In genomic region chr6:42692517-42693190, GRCm38 (mm10) we compare ENCODE assay signal across 8 mouse cellular contexts. TPM values are rescaled to one million over a fixed set of nuclear protein-coding genes. Genes with fewer than 3 reads are reported as not detected.
DNase-seq lines count a peak whose midpoint lies in the region; ATAC-seq and TF ChIP-seq lines count a peak whose summit lies in the region.

No protein-coding gene starts in this region.

- no peaks in the 10 kb centered on the region for H3K27me3 ChIP-seq in spleen, adult 2 months (ENCODE audit: control insufficient read depth, insufficient read depth, low read length)
- no peaks in the 10 kb centered on the region for H3K27me3 ChIP-seq in heart, embryonic 10.5 days (ENCODE audit: insufficient read depth, poor library complexity, severe bottlenecking)
- H3K27me3 ChIP-seq in kidney, embryonic 14.5 days (ENCODE audit: control insufficient read depth, insufficient read depth, low read length) = no peaks in the 10 kb centered on the region
- H3K27me3 ChIP-seq in limb, embryonic 12.5 days = no peaks in the 10 kb centered on the region
- H3K27me3 ChIP-seq in midbrain, embryonic 12.5 days = no peaks in the 10 kb centered on the region
- H3K27me3 ChIP-seq in stomach, embryonic 16.5 days (ENCODE audit: control insufficient read depth, insufficient read depth, low read length) = no peaks in the 10 kb centered on the region

- H3K4me1 ChIP-seq in spleen, adult 2 months (ENCODE audit: control insufficient read depth, insufficient read depth, insufficient read length) = no peaks in the 10 kb centered on the region
- H3K4me1 ChIP-seq in embryonic fibroblast, embryonic 13.5 days (ENCODE audit: control insufficient read depth, insufficient read depth, low read length) = peaks cover 2% of the 10 kb centered on the region; the same call in 1 of the 2 replicates
- 0 out of 2 replicates have a peak, but pooled peaks cover 3% of the 10 kb centered on the region for H3K4me1 ChIP-seq in heart, embryonic 10.5 days
- 0 out of 2 replicates have a peak, but pooled peaks cover 3% of the 10 kb centered on the region for H3K4me1 ChIP-seq in kidney, embryonic 14.5 days (ENCODE audit: control insufficient read depth, insufficient read depth, low read length)
- H3K4me1 ChIP-seq in limb, embryonic 12.5 days (replicated peaks) = peaks cover 9% of the 10 kb centered on the region
- peaks cover 25% of the 10 kb centered on the region for H3K4me1 ChIP-seq in midbrain, embryonic 12.5 days
- H3K4me1 ChIP-seq in stomach, embryonic 16.5 days (ENCODE audit: control insufficient read depth, insufficient read depth, low read length) = peaks cover 4% of the 10 kb centered on the region; the same call in 1 of the 2 replicates

- ATAC-seq in kidney, embryonic 14.5 days (ENCODE audit: low FRiP score, low TSS enrichment) = peak; percentile 95
- ATAC-seq in limb, embryonic 12.5 days (ENCODE audit: insufficient number of reproducible peaks, insufficient read depth, low FRiP score, low TSS enrichment, low read depth) = peak; percentile 92
- ATAC-seq in midbrain, embryonic 12.5 days (ENCODE audit: low FRiP score, low read depth) = peak; percentile 94
- peak; percentile 94 for ATAC-seq in stomach, embryonic 16.5 days (ENCODE audit: insufficient read depth, low FRiP score)

- peak overlapping the region; percentile 87 for H3K9ac ChIP-seq in kidney, embryonic 14.5 days (ENCODE audit: low read depth, low read length)
- H3K9ac ChIP-seq in limb, embryonic 12.5 days (replicated peaks) = peak overlapping the region; percentile 87
- H3K9ac ChIP-seq in midbrain, embryonic 12.5 days (replicated peaks) = peak overlapping the region; percentile 79
- peak overlapping the region; percentile 82 for H3K9ac ChIP-seq in stomach, embryonic 16.5 days (ENCODE audit: low read length)

- H3K4me3 ChIP-seq in spleen, adult 2 months (ENCODE audit: extremely low read depth, insufficient read depth, insufficient read length) = peak overlapping the region; percentile 48
- peak overlapping the region; percentile 65 for H3K4me3 ChIP-seq in embryonic fibroblast, embryonic 13.5 days (ENCODE audit: insufficient read depth, low read length)
- H3K4me3 ChIP-seq in heart, embryonic 10.5 days = peak overlapping the region; percentile 69
- peak overlapping the region; percentile 85 for H3K4me3 ChIP-seq in kidney, embryonic 14.5 days (ENCODE audit: low read length)
- peak overlapping the region; percentile 74 for H3K4me3 ChIP-seq in limb, embryonic 12.5 days (replicated peaks)
- H3K4me3 ChIP-seq in midbrain, embryonic 12.5 days = peak overlapping the region; percentile 55
- H3K4me3 ChIP-seq in stomach, embryonic 16.5 days (replicated peaks; ENCODE audit: low read length) = peak overlapping the region; percentile 85

- WGBS in spleen, adult 2 months = 4% methylated on average over 32 of the region's 32 CpGs
- WGBS in heart, embryonic 10.5 days = under 1% methylated on average over 32 of the region's 32 CpGs
- WGBS in kidney, embryonic 14.5 days = under 1% methylated on average over 30 of the region's 32 CpGs
- WGBS in limb, embryonic 12.5 days = under 1% methylated on average over 32 of the region's 32 CpGs
- under 1% methylated on average over 32 of the region's 32 CpGs for WGBS in midbrain, embryonic 12.5 days
- under 1% methylated on average over 32 of the region's 32 CpGs for WGBS in stomach, embryonic 16.5 days

- H3K4me2 ChIP-seq in kidney, embryonic 14.5 days (replicated peaks; ENCODE audit: low read depth, low read length) = peak overlapping the region; percentile 60
- peak overlapping the region; percentile 79 for H3K4me2 ChIP-seq in limb, embryonic 12.5 days
- peak overlapping the region; percentile 75 for H3K4me2 ChIP-seq in midbrain, embryonic 12.5 days (replicated peaks)
- H3K4me2 ChIP-seq in stomach, embryonic 16.5 days (ENCODE audit: low read depth, low read length) = peak overlapping the region; percentile 95

- no peak for TF ChIP-seq POLR2A in spleen, adult 2 months (IDR thresholded peaks at IDR 0.05; ENCODE audit: low read depth, low read length)
- peak; percentile 80 for TF ChIP-seq POLR2A in embryonic fibroblast, embryonic 13.5 days (IDR thresholded peaks at IDR 0.05; ENCODE audit: low read depth, low read length)

- H3K9me3 ChIP-seq in heart, embryonic 10.5 days = no peaks in the 10 kb centered on the region
- H3K9me3 ChIP-seq in kidney, embryonic 14.5 days (ENCODE audit: control insufficient read depth, low read length) = no peaks in the 10 kb centered on the region
- H3K9me3 ChIP-seq in limb, embryonic 12.5 days = peaks cover 1% of the 10 kb centered on the region; the same call in 1 of the 2 replicates
- H3K9me3 ChIP-seq in midbrain, embryonic 12.5 days = no peaks in the 10 kb centered on the region
- H3K9me3 ChIP-seq in stomach, embryonic 16.5 days (replicated peaks; ENCODE audit: control insufficient read depth, low read length) = no peaks in the 10 kb centered on the region

- H3K27ac ChIP-seq in spleen, adult 2 months (ENCODE audit: insufficient read depth, low read length) = peak overlapping the region; percentile 52; the same call in 1 of the 2 replicates
- H3K27ac ChIP-seq in embryonic fibroblast, embryonic 13.5 days (ENCODE audit: insufficient read depth, low read length) = peak overlapping the region; percentile 65
- H3K27ac ChIP-seq in heart, embryonic 10.5 days = peak overlapping the region; percentile 87
- H3K27ac ChIP-seq in kidney, embryonic 14.5 days (ENCODE audit: low read depth, low read length) = peak overlapping the region; percentile 95
- peak overlapping the region; percentile 97 for H3K27ac ChIP-seq in limb, embryonic 12.5 days
- H3K27ac ChIP-seq in midbrain, embryonic 12.5 days (replicated peaks) = peak overlapping the region; percentile 95
- H3K27ac ChIP-seq in stomach, embryonic 16.5 days (ENCODE audit: low read length) = peak overlapping the region; percentile 84

- DNase-seq in spleen, adult 2 months (ENCODE audit: low read depth in 1 of 2, low spot score in 2 of 2) = no peak
- DNase-seq in spleen, postnatal 14 days (ENCODE audit: low spot score in 2 of 2) = no peak
- peak; percentile 92 for DNase-seq in heart, embryonic 10.5 days (ENCODE audit: low spot score)

- H3K36me3 ChIP-seq in spleen, adult 2 months (ENCODE audit: control insufficient read depth, insufficient read depth, low read length) = no peaks in the 10 kb centered on the region
- peaks cover 11% of the 10 kb centered on the region; the same call in 1 of the 2 replicates for H3K36me3 ChIP-seq in heart, embryonic 10.5 days
- H3K36me3 ChIP-seq in kidney, embryonic 14.5 days (ENCODE audit: control insufficient read depth, insufficient read depth, low read length) = peaks cover 6% of the 10 kb centered on the region; the same call in 1 of the 2 replicates
- peaks cover 21% of the 10 kb centered on the region for H3K36me3 ChIP-seq in limb, embryonic 12.5 days
- peaks cover 11% of the 10 kb centered on the region for H3K36me3 ChIP-seq in midbrain, embryonic 12.5 days
- H3K36me3 ChIP-seq in stomach, embryonic 16.5 days (ENCODE audit: control insufficient read depth, insufficient read depth, low read length) = no peaks in the 10 kb centered on the region

- no peak for TF ChIP-seq CTCF in spleen, adult 2 months (IDR thresholded peaks at IDR 0.05; ENCODE audit: extremely low read depth, insufficient read depth, insufficient read length, insufficient replicate concordance)
- TF ChIP-seq CTCF in embryonic fibroblast, embryonic 13.5 days (IDR thresholded peaks at IDR 0.05; ENCODE audit: borderline replicate concordance, insufficient read depth, low read length) = no peak

RNA-seq across cellular contexts. Expression of gene Tcaf1, which starts 17.2 kb away (rescaled TPM):
- polyA plus RNA-seq in spleen, adult 2 months (2012; rRNA removed) = 2.5 and 2.9 TPM in 2 replicates
- 70.1 and 78.0 TPM in 2 replicates for polyA plus RNA-seq in embryonic fibroblast, embryonic 13.5 days (2011; ENCODE audit: insufficient read length, low read depth, missing spikeins)
- polyA plus RNA-seq in heart, embryonic 10.5 days (2016; fragmentation: Nextera tagmentation; extraction: Ambion mirVana) = 56.8 and 62.2 TPM in 2 replicates
- 47.0 and 82.1 TPM in 2 replicates for polyA plus RNA-seq in kidney, embryonic 14.5 days (2014; fragmentation: Nextera tagmentation; extraction: Ambion mirVana)
- polyA plus RNA-seq in limb, embryonic 12.5 days (2016; fragmentation: Nextera tagmentation; extraction: Ambion mirVana) = 93.3 and 93.4 TPM in 2 replicates
- 182 and 205 TPM in 2 replicates for polyA plus RNA-seq in midbrain, embryonic 12.5 days (2016; fragmentation: Nextera tagmentation; extraction: Ambion mirVana)
- polyA plus RNA-seq in stomach, embryonic 16.5 days (2015; fragmentation: Nextera tagmentation; extraction: Ambion mirVana) = 70.1 and 71.8 TPM in 2 replicates

RNA-seq across cellular contexts. Expression of gene Olfr453, which starts 46.5 kb away (rescaled TPM):
- polyA plus RNA-seq in spleen, adult 2 months (2012; rRNA removed) = not detected in 2 replicates
- not detected in 2 replicates for polyA plus RNA-seq in embryonic fibroblast, embryonic 13.5 days (2011; ENCODE audit: insufficient read length, low read depth, missing spikeins)
- polyA plus RNA-seq in heart, embryonic 10.5 days (2016; fragmentation: Nextera tagmentation; extraction: Ambion mirVana) = not detected in 2 replicates
- not detected in 2 replicates for polyA plus RNA-seq in kidney, embryonic 14.5 days (2014; fragmentation: Nextera tagmentation; extraction: Ambion mirVana)
- not detected in 2 replicates for polyA plus RNA-seq in limb, embryonic 12.5 days (2016; fragmentation: Nextera tagmentation; extraction: Ambion mirVana)
- not detected in 2 replicates for polyA plus RNA-seq in midbrain, embryonic 12.5 days (2016; fragmentation: Nextera tagmentation; extraction: Ambion mirVana)
- polyA plus RNA-seq in stomach, embryonic 16.5 days (2015; fragmentation: Nextera tagmentation; extraction: Ambion mirVana) = not detected in 2 replicates

RNA-seq across cellular contexts. Expression of gene Tcaf2, which starts 47.6 kb away (rescaled TPM):
- 0.27 and 0.49 TPM in 2 replicates for polyA plus RNA-seq in spleen, adult 2 months (2012; rRNA removed)
- polyA plus RNA-seq in embryonic fibroblast, embryonic 13.5 days (2011; ENCODE audit: insufficient read length, low read depth, missing spikeins) = 8.8 and 10.8 TPM in 2 replicates
- polyA plus RNA-seq in heart, embryonic 10.5 days (2016; fragmentation: Nextera tagmentation; extraction: Ambion mirVana) = 3.6 and 3.9 TPM in 2 replicates
- 1.9 and 2.9 TPM in 2 replicates for polyA plus RNA-seq in kidney, embryonic 14.5 days (2014; fragmentation: Nextera tagmentation; extraction: Ambion mirVana)
- 5.3 and 5.6 TPM in 2 replicates for polyA plus RNA-seq in limb, embryonic 12.5 days (2016; fragmentation: Nextera tagmentation; extraction: Ambion mirVana)
- 3.2 TPM in 2 replicates for polyA plus RNA-seq in midbrain, embryonic 12.5 days (2016; fragmentation: Nextera tagmentation; extraction: Ambion mirVana)
- polyA plus RNA-seq in stomach, embryonic 16.5 days (2015; fragmentation: Nextera tagmentation; extraction: Ambion mirVana) = 14.8 and 17.2 TPM in 2 replicates

Comparison
In these comparisons a context has a peak if more than half of its experiments do, and no peak if none do; other contexts are left out.
1. RNA of gene Tcaf1, which starts 17.2 kb away (polyA plus RNA-seq): 182 to 205 TPM in midbrain, embryonic 12.5 days, 93.3 to 93.4 TPM in limb, embryonic 12.5 days, 47.0 to 82.1 TPM in kidney, embryonic 14.5 days, 70.1 to 78.0 TPM in embryonic fibroblast, embryonic 13.5 days, 70.1 to 71.8 TPM in stomach, embryonic 16.5 days and 56.8 to 62.2 TPM in heart, embryonic 10.5 days; 2.5 to 2.9 TPM in spleen, adult 2 months; every median in the first group is over 10 times any median in the second.
2. Peak in every context shown above with its lines, with median percentiles within 50 percentile points of each other: H3K27ac ChIP-seq, H3K4me3 ChIP-seq, ATAC-seq, H3K4me2 ChIP-seq and H3K9ac ChIP-seq.